Mouse (Mus musculus) liver, embryonic 16.5 days (tissue): ENCODE measurements around the gene Sel1l. TPM values are rescaled to one million over a fixed set of nuclear protein-coding genes. Genes with fewer than 3 reads are reported as not detected.

ENCODE experiments used
- ATAC-seq: fragments of 200-750 bp; cut with Nextera tagmentation; 2 replicates; pipeline ENCODE4 v1.8.0; 2017; ENCODE audit warnings: low read depth, mild to moderate bottlenecking, moderate number of reproducible peaks, moderate library complexity
- H3K27ac ChIP-seq: fragments of 300-500 bp; sonication (generic); 2 replicates; pipeline ENCODE4 v1.5.1; 2014; ENCODE audit warnings: mild to moderate bottlenecking, low read length
- H3K27me3 ChIP-seq: fragments of 300-500 bp; sonication (generic); 2 replicates; pipeline ENCODE4 v1.6.1; 2014; ENCODE audit warnings: low read depth, low read length, mixed read lengths; ENCODE audit not compliant: control insufficient read depth, insufficient read depth
- H3K36me3 ChIP-seq: fragments of 300-500 bp; sonication (generic); 2 replicates; pipeline ENCODE4 v1.6.1; 2014; ENCODE audit warnings: mild to moderate bottlenecking; ENCODE audit not compliant: control insufficient read depth, insufficient read depth
- H3K4me1 ChIP-seq: fragments of 300-500 bp; sonication (generic); 2 replicates; pipeline ENCODE4 v1.6.1; 2014; ENCODE audit warnings: low read depth, low read length, mixed read lengths; ENCODE audit not compliant: control insufficient read depth
- H3K4me2 ChIP-seq: fragments of 300-500 bp; sonication (generic); 2 replicates; pipeline ENCODE4 v1.6.1; 2014; ENCODE audit warnings: low read depth, low read length, mixed read lengths
- H3K4me3 ChIP-seq: fragments of 300-500 bp; sonication (generic); 2 replicates; pipeline ENCODE4 v1.5.1; 2014; ENCODE audit warnings: low read depth, mild to moderate bottlenecking, low read length
- H3K9ac ChIP-seq: fragments of 300-500 bp; sonication (generic); 2 replicates; pipeline ENCODE4 v1.6.1; 2014; ENCODE audit warnings: low read depth, low read length
- H3K9me3 ChIP-seq: fragments of 300-500 bp; sonication (generic); replicated peaks from 2 replicates; pipeline ENCODE4 v1.6.1; 2016; ENCODE audit warnings: low read length; ENCODE audit not compliant: control insufficient read depth
- WGBS: fragments of 180-500 bp; shearing (Covaris S2); extraction: QIAGEN DNeasy Blood & Tissue Kit; methylation state at CpG from one replicate; pipeline ENCODE4 v1.1.7; 2014; ENCODE audit not compliant: insufficient replicate concordance; 5-methylcytosine and 5-hydroxymethylcytosine counted together
- polyA plus RNA-seq: library from polyadenylated mRNA; unstranded; fragments of >200 nt; fragmentation: Nextera tagmentation; extraction: Ambion mirVana; gene quantifications from 2 replicates; pipeline ENCODE4 v1.2.1, GENCODE M21; 2015

The Sel1l gene
- polyA plus RNA-seq, 1 experiment from 2014 or later = 43.8 TPM

DNA sequence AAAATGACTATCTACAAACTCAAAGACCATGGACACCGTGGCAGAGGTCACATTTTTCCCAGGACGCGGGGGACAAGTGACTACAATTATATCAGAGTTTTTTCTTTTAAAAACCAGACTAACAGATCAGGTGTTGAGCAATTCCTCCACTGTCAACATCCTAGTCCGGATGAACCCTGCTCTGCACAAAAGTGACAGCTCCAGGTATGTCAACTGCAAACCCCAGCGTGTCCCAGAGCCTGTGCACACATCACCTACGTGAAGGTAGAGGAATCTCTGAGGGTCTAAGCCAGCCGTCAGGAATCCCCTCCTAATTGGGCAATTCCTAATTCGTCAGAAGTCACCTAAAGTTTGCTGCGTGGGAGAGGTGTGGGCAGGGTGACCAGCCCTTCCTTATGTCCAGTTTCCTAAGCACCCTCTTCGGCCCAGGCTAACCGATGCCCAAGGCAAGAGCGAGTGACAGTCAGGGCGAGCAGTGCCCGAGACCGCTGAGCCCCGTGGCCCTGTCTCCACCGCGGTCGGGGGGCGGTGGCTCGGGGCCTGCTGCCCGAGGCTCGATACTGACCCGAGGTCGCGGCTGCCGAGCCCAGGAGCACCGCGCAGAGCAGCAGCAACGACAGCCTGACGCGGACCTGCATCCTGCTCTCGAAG is 438 bp downstream of the Sel1l start:
- 2% methylated on average over 33 of the region's 33 CpGs for WGBS
- no peaks in the 10 kb centered on the region for H3K27me3 ChIP-seq
- ATAC-seq = peak; percentile 25
- H3K4me3 ChIP-seq = peak overlapping the region; percentile 93
- H3K36me3 ChIP-seq = peaks cover 4% of the 10 kb centered on the region
- no peaks in the 10 kb centered on the region for H3K9me3 ChIP-seq
- H3K4me1 ChIP-seq = peaks cover 11% of the 10 kb centered on the region
- H3K4me2 ChIP-seq = peak overlapping the region; percentile 92
- H3K9ac ChIP-seq = peak overlapping the region; percentile 97
- peak overlapping the region; percentile 90 for H3K27ac ChIP-seq

DNA sequence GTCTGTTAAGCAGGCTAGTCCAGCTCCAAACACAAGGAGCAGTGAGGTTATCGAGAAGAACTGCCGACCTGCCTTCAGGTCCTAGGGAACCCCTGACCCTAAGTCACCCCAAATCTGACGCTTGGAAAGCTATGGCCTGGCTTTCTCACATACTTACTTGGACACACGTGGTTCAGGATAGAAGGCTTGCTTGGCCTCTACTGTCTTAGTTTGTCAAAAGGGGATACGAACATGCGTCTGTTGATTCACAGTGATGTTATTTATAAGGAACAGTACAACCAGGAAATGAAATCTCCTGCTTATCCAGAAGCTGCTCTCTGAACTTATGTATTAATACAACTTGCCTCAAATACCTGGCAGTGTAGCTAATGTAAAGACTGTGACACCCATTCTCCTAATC is 2.9 kb downstream of the Sel1l start:
- Histone ChIP-seq H3K9ac (no peak overlapping the region), H3K4me1 (peaks cover 11% of the 10 kb centered on the region), H3K9me3 (no peaks in the 10 kb centered on the region), H3K4me3 (no peak overlapping the region), H3K36me3 (peaks cover 12% of the 10 kb centered on the region), H3K27ac (no peak overlapping the region), H3K4me2 (no peak overlapping the region), H3K27me3 (no peaks in the 10 kb centered on the region)
- 83% methylated on average over 6 of the region's 6 CpGs for WGBS
- ATAC-seq = no peak

DNA sequence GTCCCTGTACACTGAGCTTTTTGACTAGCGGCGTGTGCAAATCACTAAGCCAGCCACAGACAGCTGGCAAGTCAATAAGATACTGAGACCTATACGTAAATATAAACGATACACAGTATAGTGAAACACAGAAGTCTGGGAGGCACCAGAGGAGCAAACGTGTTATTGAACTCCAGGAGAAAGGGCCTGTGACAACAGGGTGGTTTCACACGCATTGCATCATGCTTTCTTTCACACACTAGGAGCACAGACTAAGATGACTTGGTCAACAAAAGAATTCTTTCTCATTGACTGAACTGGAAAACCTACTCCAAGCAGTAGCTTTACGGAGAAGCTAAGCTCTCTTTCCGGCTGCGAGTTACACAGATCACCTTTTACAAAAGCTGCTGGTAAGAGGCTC is 3.6 kb downstream of the Sel1l start:
- Histone ChIP-seq H3K4me2 (no peak overlapping the region), H3K27me3 (no peaks in the 10 kb centered on the region), H3K9me3 (no peaks in the 10 kb centered on the region), H3K36me3 (peaks cover 16% of the 10 kb centered on the region), H3K27ac (0 out of 2 replicates have a peak overlapping the region, but pooled peaks have one; percentile 33), H3K9ac (no peak overlapping the region), H3K4me1 (peaks cover 11% of the 10 kb centered on the region), H3K4me3 (no peak overlapping the region)
- WGBS = 77% methylated on average over 9 of the region's 9 CpGs
- ATAC-seq = no peak

DNA sequence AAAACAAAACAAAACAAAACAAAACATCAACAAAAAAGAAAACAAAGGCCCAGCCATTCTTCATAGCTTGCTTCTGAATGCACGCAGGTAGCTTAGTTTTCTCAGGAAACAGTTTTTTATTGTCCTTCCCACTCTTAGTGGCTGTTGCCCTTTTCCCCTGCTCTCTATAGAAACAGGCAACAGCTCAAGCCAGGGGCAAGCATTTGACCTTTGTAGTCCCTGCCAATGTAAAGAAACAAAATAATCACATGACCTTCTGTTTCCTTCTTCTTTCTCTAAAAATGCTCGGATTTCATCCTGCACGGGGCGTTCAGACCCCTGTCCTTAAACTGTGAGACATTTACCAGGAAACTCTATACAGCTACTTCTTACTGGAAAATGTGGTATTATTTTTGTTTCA is 4.4 kb downstream of the Sel1l start:
- Histone ChIP-seq H3K4me3 (no peak overlapping the region), H3K4me1 (peaks cover 11% of the 10 kb centered on the region), H3K9ac (no peak overlapping the region), H3K4me2 (peak overlapping the region; percentile 32; the same call in 1 of the 2 replicates), H3K27ac (no peak overlapping the region), H3K27me3 (no peaks in the 10 kb centered on the region), H3K36me3 (peaks cover 17% of the 10 kb centered on the region), H3K9me3 (no peaks in the 10 kb centered on the region)
- no peak for ATAC-seq
- WGBS = 53% methylated on average over 4 of the region's 4 CpGs

DNA sequence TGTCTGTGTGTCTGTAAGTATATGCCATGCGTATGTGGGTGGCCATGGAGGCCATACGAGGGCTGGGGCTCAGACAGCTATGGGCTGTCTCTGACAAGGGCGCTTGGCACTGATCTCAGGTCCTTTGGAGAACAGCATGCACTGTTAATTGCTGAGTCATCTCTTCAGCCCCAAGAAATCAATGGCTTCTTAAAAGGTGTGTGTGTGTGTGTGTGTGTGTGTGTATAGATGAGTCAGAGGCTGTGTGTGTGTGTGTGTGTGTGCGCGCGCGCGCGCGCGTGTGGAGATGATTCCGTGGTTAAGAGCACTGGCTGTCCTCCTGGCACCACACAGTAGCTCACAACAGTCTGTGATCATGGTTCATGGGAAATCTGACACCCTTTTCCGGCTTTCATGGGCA is 5.1 kb downstream of the Sel1l start:
- Histone ChIP-seq H3K9ac (no peak overlapping the region), H3K4me3 (no peak overlapping the region), H3K27ac (no peak overlapping the region), H3K27me3 (no peaks in the 10 kb centered on the region), H3K4me2 (no peak overlapping the region), H3K36me3 (peaks cover 17% of the 10 kb centered on the region), H3K9me3 (no peaks in the 10 kb centered on the region), H3K4me1 (peaks cover 11% of the 10 kb centered on the region)
- WGBS = 83% methylated on average over 13 of the region's 13 CpGs
- no peak for ATAC-seq

DNA sequence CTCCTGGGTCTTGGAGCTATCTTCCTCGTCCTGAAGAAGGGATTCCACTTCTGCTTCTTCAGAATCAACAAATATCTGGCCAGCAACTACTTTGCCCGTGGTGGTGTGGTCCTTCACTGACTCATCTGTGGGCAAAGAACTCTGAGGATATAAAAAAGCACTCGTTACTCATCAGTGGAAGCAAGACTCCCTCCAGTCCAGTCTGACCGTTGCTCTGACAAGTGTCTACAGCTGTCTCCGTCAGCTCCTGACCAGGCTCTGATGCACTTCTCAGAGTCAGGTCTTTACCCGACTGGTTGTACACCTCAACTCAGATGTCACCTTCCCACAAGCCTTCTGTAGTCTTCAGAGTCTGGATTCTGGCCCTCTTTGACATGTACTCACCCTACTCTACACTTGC is 7.2 kb downstream of the Sel1l start:
- ATAC-seq = no peak
- 68% methylated on average over 6 of the region's 6 CpGs for WGBS
- Histone ChIP-seq H3K36me3 (peaks cover 26% of the 10 kb centered on the region), H3K27ac (no peak overlapping the region), H3K4me1 (peaks cover 8% of the 10 kb centered on the region; the same call in 1 of the 2 replicates), H3K27me3 (no peaks in the 10 kb centered on the region), H3K4me2 (no peak overlapping the region), H3K9me3 (no peaks in the 10 kb centered on the region), H3K9ac (no peak overlapping the region), H3K4me3 (no peak overlapping the region)

DNA sequence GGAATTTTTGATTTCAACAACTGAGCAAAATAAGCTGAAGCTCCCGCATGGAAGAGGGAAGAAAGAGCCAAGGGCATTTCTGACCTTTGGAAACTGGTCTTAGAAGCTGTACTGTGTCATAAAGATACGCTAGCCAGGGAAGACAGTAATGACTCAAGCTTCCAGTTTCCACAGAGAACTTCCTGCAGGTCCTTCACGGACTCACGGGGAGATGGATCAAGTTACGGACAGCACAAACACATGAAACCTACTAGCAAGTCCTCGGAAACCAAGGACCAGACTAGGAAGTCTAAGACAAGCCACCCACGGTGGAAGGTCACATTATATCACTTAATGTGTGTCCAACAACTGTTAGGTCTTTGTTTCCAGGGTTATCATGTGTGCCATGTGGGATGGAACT is 10.7 kb downstream of the Sel1l start:
- Histone ChIP-seq H3K27me3 (no peaks in the 10 kb centered on the region), H3K27ac (no peak overlapping the region), H3K9ac (no peak overlapping the region), H3K4me3 (no peak overlapping the region), H3K4me1 (no peaks in the 10 kb centered on the region), H3K36me3 (peaks cover 25% of the 10 kb centered on the region), H3K4me2 (no peak overlapping the region), H3K9me3 (no peaks in the 10 kb centered on the region)
- WGBS = 70% methylated on average over 7 of the region's 7 CpGs
- ATAC-seq = no peak

DNA sequence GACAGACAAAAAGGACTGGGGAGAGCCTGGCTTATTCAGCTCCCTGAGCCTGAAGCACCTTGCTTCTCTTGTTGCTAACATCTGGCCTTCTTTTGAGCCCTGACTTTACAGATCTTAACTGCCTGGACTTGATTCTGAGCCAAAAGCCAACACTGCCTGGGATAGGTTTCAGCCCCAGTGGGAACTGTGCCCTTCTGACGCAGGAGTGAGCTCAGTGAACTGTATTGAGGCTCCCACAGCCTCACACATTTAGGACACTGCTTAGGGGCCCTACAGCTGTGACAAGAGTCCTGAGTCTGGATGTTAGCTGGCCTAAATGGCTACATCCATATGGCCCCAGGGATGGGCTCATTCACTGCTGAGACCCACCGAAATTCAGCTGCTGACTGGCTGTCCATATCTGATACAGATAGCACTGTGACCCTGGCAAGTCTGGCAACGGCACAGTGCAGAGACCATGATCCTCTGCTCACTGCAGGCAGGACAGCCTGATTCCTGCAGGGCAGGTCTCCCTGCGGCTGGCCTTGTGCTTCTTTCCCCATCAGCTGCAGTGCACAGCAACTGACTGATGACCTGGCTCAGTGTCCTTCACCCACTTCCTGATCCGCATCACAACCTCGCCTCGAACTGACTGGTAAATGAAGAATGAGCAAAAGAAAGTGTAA is 11.4 kb downstream of the Sel1l start:
- no peak overlapping the region for H3K4me2 ChIP-seq
- H3K27me3 ChIP-seq = no peaks in the 10 kb centered on the region
- H3K27ac ChIP-seq = no peak overlapping the region
- H3K9ac ChIP-seq = no peak overlapping the region
- H3K36me3 ChIP-seq = peaks cover 28% of the 10 kb centered on the region
- no peak overlapping the region for H3K4me3 ChIP-seq
- no peaks in the 10 kb centered on the region for H3K9me3 ChIP-seq
- WGBS = 70% methylated on average over 7 of the region's 7 CpGs
- H3K4me1 ChIP-seq = no peaks in the 10 kb centered on the region
- ATAC-seq = peak; percentile 15; the same call in 1 of the 2 replicates

DNA sequence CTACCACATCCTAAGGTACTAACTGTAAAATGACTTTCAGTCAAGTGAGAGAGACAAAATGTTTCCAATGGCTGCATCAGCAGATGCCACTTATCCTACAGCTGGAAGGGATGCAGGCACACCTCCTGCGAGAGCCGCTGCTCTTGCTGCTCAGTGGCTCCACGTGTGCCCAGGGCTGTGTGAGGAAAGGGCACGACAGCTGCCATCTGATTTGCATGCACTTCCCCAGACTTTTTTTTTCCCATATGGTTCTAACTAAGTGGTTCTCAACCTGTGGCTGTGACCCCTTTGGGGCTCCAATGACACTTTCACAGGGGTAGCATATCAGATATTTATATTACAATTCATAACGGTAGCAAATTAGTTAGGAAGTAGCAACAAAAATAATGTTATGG is 15.0 kb downstream of the Sel1l start:
- no peak overlapping the region for H3K4me3 ChIP-seq
- H3K36me3 ChIP-seq = peaks cover 22% of the 10 kb centered on the region
- ATAC-seq = no peak
- H3K4me2 ChIP-seq = no peak overlapping the region
- no peaks in the 10 kb centered on the region for H3K4me1 ChIP-seq
- no peaks in the 10 kb centered on the region for H3K27me3 ChIP-seq
- no peak overlapping the region for H3K9ac ChIP-seq
- H3K9me3 ChIP-seq = no peaks in the 10 kb centered on the region
- H3K27ac ChIP-seq = no peak overlapping the region
- 69% methylated on average over 5 of the region's 5 CpGs for WGBS
